Mouse (Mus musculus) gastrocnemius, adult 18-20 months (tissue): ENCODE measurements around the gene Pmel. TPM values are rescaled to one million over a fixed set of nuclear protein-coding genes. Genes with fewer than 3 reads are reported as not detected.
"Not testable (repeated sequence)": the region's sequence is repeated elsewhere in the genome, so short reads cannot be mapped to it uniquely, and the experiment has no call there.

Experiments
- DNase-seq: peaks from one replicate; pipeline ENCODE4 v3.0.0; 2021; ENCODE audit warnings: low spot score
- total RNA-seq, 2 experiments: library from RNA; stranded (reverse); gene quantifications; 2 replicates each; pipeline ENCODE4 v1.2.3; 2021

The Pmel gene
- total RNA-seq, 2 experiments from 2014 or later = not detected

DNA sequence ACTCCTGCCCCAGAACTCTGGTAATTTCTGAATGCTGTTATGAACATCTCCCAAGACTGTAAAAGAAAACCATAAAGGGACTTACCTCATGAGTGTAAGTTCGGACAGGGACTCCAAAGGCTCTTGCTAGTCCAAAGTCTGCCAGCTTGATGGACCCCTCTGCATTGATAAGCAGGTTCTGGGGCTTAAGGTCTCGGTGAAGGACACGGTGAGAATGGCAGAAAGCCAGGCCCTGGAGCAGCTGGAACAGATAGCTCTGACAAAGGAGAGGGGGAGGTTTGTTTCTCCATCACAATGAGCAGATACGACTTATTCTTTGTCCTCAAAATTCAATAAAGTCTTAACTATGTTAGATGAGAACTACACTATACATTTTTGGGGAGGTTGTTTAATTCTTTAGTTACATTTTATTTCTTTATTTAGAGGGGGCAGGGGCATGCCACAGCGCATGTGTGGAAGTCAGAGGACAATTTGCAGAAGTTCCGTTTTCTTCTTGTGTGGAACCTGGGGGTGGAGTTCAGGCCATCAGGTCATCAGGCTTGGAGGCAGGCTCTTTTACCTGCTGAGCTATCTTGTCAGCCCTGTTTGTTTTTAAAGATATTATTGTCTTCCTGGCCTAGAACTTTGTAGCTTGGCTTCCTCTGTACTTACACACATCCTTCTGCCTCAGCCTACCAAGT lies 1.5 kb upstream of the Pmel start:
- DNase-seq = no peak

DNA sequence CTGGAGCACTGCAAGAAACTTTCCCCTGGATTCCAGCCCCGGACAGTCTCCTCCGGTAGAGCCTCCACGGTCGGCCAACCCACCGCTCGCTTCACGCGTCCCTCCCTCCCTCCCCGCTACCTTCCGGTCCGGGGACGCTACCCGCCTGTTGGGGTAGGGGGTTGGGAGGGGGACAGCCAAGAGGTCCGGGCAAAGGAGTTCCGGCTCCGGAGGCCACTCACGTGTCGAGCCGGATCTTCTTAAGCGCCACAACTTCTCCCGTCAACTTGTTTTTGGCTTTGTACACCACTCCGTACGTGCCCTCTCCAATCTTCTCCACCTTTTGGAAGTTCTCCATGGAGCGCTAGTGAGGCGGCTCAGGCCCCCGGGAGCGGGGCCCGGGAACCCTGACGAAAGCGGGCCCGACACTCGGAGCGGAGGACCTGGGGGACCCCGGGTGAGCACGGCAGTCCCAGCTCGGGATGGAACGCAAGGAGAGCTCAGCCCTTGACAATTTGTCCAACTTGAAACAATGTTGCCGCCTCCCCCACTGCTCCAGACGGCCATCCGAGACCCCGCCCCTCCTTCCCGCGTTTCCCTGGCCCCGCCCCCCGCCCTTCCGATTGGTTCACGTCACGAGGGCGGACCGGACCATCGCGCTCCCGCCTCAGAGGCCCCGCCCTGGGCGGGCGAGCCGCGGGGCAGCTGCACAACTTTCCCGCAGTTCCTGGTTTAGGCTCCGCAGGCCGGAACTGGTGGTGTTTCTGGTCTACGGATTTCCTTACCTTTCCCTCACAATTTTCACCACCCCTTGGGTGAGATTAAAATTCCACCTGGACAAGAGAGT lies 709 bp downstream of the Pmel start, which contains the start of gene Cdk2:
Gene Cdk2 (minus strand): TSS at position 541 of the 826 bp plus-strand sequence.
- peak; percentile 93 for DNase-seq

DNA sequence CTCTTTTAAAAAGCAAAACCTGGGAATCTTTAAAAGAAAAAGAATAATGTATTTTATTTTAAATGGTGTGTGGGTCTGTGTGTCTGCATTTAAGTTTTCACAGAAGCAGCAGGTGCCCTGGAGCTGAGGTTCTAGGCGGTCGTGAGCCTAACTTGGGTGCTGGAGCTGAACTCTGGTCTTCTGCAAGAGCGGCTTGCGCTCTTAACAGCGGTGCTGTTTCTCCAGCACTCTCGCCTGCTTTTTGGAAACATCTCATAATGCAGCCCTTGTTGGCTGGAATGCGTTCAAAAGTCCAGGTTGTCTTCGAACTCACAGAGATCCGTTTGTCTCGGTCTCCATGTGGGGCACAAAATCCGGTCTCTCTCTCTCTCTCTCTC lies 1.3 kb downstream of the Pmel start:
- no peak for DNase-seq

DNA sequence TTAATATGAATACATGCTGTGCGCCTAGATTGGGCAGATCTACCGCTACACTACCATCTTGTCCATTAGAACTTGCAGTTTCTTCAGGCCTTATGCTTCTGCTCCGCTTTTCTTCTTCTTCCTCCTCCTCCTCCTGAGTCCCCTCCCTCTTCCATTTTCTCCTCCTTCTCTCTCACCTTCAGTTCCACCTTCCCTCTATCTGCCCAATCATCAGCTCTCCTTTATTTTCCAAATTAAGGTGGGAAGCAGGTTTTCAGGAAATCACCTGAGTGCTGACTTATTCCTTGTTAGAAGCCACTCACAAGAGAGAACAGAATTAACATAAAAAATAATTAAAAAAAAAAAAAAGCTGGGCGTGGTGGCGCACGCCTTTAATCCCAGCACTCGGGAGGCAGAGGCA lies 7.3 kb downstream of the Pmel start:
- DNase-seq = not testable (repeated sequence)

DNA sequence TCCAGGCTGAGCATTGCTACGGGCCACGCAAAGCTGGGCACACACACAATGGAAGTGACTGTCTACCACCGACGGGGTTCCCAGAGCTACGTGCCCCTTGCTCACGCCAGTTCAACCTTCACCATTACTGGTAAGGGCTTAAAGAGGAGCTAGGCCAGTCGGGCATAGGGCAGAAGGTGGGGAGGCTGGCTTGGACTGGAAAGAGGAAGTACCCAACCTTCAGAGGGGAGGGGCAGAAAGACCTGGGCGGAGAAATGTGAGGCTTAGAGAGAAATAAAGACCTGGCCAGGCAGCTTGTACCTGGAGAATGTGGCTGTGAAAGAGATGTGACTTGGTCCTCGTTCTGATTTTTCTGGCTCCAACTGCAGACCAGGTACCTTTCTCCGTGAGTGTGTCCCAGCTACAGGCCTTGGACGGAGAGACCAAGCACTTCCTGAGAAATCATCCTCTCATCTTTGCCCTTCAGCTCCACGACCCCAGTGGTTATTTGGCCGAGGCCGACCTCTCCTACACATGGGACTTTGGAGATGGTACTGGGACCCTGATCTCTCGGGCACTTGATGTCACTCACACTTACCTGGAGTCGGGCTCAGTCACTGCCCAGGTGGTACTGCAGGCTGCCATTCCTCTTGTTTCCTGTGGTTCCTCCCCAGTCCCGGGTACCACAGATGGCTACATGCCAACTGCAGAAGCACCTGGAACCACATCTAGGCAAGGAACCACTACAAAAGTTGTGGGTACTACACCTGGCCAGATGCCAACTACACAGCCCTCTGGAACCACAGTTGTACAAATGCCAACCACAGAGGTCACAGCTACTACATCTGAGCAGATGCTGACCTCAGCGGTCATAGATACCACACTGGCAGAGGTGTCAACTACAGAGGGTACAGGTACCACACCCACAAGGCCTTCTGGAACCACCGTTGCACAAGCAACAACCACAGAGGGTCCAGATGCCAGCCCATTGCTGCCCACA lies 11.9 kb downstream of the Pmel start:
- no peak for DNase-seq

DNA sequence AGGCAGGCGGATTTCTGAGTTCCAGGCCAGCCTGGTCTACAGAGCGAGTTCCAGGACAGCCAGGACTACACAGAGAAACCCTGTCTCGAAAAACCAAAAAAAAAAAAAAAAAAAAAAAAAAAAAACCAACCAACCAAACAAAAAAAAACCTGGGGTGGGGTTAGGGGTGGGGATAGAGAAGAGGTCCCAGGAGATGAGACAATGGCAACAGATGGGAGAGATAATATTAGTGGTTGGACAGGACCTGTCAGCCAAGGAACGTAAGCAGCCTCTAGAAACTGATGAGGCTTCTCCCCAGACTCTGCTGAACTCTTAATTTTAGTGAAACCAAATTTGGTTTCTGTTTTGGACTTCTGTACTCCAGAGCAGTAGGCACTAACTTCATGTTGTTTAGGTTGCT lies 21.5 kb downstream of the Pmel start:
- DNase-seq = not testable (repeated sequence)

DNA sequence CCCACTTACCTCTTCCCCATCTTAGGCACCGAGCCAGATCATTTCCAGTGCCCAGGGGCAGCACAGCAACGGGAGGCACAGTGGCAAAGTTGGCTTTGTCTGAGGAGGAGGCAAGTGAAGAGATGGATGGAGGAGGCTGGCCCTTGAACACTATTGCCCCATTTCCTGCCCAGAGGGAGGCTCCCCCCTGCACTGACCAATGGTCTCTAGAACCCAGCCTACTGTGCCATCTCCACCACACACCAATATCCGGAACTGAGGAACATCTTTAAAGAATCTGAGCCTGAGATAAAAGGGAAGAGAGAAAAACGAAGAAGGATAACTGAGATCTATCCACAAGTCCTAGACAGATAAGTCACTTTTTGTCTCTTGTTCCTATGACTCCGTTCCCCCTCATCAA lies 24.1 kb downstream of the Pmel start:
- no peak for DNase-seq

DNA sequence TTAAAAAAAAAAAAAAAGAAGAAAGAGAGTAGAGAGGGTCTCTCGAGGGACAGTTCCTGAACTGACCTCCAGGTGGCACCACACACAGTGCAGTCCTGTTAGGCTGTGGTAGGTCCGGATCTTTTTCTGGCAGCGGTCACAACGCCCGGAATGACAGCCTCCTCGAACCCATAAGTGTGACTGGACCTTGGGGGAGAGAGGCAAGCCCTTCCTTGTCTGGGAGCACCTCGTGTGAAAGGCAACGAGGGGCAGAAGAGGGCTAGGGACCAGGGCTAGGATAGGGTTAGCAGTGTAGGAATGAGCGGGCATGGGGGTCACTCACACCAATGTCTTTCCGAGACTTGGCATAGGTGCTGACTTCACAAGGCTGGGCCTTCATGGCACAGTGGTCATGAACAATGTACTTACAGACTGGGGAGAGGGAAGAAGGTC lies 27.0 kb downstream of the Pmel start:
- DNase-seq = peak; percentile 73

DNA sequence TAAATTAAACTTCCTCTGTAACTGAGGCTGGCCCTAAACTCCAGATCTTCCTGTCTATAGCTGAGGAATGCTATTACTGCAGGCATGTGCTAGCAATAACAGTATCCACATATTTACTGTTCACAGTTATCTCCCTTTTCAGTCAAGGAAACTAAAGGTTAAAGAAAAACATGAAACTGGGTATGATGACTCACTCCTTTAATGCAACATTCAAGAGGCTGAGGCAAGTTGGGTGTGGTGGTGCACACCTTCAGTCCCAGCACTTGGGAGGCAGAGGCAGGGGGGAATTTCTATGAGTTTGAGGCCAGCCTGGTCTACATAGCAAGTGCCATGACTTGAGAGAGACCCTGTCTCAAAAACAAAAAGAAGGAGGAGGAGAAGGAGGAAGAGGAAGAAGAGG lies 28.0 kb downstream of the Pmel start:
- DNase-seq = no peak

DNA sequence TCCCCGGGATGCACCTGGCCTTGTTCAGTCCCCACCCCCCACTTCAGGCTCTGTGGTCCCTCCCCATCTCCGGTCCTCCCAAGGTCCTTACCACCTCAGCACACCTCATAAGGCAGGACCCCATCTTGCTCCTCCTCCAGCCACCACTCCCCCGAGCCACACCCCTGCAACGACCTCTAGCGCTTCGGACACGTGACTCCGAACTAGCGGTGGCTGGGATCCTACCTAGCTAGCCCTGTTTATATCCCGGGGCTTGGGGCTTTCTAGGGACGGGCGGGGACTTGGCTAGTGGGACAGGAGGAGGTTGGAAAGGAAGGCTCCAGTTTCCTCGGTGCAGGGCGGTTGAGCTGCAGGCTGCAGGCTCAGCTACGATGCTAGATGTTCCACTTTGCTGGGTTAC lies 33.4 kb downstream of the Pmel start:
- no peak for DNase-seq

DNA sequence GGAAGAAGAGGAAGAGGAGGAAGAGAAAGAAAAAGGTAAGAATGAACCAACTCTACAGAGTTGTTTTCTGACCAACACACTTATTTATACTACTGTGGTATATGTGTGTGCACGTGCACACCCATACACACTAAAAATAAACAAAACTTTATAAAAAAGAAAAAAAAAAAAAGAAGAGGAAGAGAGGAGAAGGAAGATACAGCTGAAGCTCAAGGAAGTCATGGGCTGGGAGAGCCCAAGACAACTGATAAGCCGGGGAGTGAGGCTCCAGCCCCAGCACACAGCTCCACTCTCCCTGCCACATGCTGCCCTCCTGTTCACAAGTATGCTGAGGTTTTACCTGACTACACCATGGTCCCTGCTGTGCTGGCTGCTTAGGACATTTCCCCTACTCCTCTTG lies 36.3 kb downstream of the Pmel start:
- DNase-seq = no peak

DNA sequence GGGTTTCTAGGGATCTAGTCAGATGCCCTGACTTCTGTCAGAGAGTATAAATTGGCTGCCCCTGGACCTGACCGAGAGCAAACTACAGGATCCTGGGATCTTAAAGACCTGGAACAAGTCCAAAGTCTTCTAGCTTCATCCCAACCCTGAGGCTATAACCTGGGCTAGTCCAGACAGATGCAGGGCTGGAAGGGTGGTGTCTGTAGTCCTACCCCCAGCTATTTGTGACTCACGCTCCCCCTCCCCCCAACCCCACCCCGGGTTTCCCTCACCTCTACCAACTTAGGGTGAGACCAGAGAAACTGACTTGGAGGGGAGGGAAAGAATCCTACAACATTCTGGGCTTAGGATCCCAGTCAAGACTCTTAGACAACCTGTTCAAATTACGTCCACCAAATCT lies 38.6 kb downstream of the Pmel start:
- no peak for DNase-seq

DNA sequence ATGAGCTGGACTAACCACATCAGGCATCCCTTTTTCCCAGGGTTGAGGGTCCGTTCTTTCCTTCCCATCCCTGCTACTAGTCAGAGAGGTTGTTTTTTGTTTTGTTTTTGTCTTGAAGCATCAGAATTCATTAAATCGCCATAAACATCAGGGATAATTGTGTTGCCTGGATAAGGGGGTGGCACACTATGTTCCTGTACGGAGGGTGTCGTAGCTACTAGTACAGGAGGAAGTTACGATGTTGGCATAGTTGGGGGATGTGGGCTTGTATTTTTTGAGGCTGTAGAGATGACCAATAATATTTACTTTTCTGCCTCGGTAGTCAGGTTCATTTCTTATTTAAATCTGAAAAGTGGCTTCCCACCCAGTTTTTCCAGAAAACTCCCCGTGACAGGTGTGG lies 39.2 kb downstream of the Pmel start:
- no peak for DNase-seq

DNA sequence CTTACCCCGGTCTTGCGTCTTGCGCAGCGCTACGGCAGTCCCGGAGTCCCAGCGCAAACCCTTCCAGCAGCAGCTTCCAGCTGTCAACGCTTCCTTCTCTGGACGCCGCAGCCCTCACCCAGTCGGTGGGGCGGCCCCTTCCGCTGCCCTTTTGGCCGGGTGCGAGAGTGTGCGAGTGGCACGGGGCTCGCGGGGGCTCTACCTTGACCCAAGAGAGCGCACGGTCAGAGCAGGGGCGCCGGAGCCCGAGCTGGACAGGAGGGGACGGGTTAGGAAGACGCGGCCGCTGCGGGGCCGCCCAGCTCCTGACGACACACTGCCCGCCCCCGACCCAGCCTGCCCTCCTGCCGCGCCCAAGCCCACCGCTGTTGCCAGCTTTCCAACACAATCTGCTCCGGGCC lies 39.8 kb downstream of the Pmel start:
- DNase-seq = peak; percentile 52

DNA sequence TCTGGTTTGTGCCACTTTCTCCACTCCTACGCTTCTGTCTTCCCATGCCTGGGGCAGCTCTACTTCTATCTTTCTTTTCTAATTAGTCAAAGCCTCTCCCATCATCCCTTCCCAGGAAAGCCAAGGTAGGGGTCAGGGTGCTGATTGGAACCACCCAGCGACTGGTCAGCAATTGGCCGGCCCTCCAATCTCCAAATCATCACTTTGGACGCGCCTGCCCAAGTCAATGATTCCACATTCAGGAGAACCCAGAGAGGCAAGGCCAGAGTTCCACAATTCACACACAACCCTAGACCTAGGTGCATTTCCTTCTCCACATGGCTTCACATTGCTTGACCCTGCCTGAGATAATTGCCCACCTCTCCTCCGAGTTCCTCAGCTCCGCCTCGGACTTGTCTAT lies 40.2 kb downstream of the Pmel start:
- no peak for DNase-seq

DNA sequence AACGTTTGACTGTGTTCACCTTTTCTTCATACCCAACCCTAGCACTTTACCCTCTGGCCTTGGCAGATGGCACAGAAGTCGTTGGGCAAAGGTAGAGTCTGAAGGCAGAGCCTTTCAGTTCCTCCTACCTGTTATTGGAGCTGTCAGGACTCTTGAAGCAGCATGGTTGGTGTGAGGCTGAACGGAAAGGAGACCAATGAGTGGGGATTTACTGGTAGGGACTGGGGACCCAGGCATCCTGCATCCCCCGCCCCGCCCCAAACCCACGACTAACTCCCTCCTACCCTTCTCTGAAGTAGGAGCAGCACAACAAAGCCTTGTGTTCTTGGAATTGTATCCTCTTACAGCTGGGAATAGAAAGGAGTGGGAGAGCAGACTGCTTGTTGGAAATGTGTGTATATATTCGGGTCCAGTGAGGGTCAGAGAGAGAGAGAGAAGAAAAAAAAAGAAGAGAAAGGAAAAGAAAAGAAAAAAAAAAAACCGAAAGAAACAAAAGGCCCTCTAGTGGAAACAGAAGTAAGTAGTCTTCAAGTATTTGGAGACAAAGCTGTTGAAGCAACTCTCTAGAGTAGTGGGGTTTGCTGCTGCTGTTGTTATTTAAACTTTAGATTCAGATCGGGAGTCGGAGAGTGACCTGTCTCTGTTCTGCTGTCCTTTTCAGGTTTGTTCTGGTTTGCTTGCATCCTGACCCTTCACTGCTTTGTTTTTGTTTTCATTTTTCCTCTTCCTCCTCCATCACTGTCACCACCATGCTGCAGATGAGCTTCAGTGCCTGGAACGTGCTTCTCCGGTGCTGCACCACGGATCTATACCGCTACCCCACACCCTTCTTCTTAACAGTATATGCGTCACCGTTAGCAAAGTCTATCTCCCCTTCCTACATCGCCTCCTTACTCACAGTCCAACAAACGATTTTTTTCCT lies 40.9 kb downstream of the Pmel start, which contains the start of gene Dgka:
Gene Dgka (minus strand): TSS at position 176 of the 922 bp plus-strand sequence.
- no peak for DNase-seq

DNA sequence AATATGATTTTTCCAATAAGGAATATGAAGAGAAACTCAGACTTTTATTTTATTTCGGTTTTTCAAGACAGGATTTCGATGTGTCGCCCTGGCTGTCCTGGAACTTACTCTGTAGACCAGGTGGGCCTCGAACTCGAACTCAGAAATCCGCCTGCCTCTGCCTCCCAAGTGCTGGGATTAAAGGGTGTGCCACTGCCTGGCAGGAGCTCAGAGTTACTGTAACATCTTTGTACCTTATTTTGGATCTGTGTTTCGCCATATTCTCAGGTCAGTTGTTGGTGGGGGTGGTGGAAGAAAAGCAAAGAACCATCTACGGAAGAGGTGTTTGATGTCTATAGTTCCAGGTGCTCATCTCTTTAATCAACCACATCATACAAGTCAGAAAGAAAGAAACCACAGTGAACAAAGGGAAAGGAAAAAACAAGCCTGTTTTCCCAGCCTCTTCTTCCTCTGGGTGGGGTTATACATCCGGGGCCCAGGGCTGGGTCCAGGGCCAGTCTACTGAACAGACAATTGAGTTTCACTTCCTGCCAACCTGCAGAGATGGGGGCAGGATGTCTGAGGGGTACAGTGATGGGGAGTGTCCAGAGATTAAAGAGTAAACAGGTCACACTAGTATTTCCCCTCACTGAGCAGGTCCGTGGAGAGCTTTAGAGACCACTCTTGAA lies 42.1 kb downstream of the Pmel start:
- DNase-seq = no peak

DNA sequence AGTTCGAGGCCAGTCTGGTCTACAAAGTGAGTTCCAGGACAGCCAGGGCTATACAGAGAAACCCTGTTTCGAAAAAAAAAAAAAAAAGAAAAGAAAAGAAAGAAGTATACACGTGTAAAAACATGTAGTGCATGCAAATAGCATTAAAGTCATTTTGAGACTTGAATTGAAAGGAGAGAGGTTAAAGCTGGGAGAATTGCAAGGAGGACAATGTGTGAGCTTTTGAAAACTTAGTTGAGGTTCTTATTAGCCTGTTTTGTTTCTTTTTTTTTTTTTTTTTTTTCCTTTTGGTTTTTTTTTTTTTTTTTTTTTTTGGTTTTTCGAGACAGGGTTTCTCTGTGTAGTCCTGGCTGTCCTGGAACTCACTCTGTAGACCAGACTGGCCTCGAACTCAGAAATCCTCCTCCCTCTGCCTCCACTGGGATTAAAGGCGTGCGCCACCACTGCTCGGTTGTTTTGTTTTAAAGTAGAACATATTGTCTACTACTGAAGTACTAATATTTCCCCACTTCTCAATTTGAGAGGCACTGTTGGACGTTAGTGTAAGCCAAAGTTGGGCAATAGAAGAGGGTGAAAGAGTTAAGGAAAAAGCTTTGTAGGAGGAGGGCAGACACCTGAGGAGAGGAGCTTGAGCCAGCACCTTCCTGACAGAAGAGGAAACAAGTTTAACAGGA lies 43.1 kb downstream of the Pmel start:
- DNase-seq = no peak

DNA sequence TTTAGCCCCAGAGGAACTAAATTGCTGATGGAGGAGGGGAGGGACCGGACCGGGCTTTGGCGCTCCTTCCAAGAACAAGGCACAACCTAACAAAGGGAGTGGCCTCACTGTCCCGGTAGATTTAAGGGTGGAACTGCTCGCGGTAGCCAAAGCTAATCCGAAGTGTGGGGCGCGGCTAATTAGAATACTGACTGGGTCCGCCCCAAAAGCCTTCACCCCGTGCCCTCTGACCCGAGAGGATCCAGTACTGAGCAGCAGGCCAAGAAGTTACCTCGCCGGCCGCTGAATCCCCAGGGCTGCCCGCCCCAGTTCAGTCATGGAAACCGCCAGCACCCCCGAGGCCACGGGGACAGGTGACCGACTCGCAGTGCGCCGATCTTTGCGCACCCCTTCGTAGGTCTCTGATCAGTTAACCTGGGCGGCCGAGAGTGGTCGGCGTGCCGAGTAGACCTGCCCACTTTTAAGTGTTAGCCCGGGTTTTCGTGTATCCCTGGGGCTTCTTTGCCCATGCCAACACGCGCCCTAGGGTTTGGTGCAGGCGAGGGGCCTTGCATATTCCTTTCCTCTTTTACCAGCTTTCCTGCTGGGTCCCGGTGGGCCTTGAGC lies 43.8 kb downstream of the Pmel start, which contains the start of gene Pym1:
Gene Pym1 (plus strand): TSS at position 244 of the 606 bp plus-strand sequence.
- peak; percentile 86 for DNase-seq
